8 mouse cellular contexts compared by ENCODE assay signal in the genomic region with DNA sequence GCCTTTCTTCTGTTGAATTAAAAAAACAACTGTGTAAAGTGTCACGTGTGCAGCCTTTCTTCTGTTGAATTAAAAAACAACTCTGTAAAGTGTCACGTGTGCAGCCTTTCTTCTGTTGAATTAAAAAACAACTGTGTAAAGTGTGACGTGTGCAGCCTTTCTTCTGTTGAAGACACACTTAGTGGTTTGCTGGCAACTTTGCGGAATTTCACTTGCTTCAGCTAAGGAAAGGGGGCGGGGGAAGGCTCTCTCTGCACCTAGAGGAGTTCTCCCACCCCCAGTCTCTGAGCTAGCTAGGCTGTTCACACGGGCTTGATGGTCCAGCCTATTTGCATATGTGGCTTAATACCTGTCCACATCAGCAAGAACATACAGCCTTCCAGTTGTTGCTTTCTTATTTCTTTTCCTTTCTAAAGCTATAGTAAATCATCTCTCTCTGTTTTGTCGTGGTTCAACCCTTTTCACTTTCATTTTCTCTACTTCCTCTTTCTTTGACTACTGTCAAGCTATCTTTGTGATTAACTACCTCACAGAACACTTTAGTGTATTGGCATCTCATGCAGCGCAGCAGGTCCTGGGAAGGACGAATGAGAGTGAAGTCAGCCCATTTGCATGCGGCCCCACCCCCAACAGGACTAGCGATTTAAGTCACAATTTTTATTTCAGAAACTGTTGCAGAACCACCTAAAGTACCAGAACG. TPM values are rescaled to one million over a fixed set of nuclear protein-coding genes. Genes with fewer than 3 reads are reported as not detected.
DNase-seq lines count a peak whose midpoint lies in the region; ATAC-seq and TF ChIP-seq lines count a peak whose summit lies in the region.

No protein-coding gene starts in this region.

- peaks cover 13% of the 10 kb centered on the region; the same call in 1 of the 2 replicates for H3K36me3 ChIP-seq in intestine, postnatal 0 days (ENCODE audit: control insufficient read depth, insufficient read depth)
- no peaks in the 10 kb centered on the region for H3K36me3 ChIP-seq in hindbrain, embryonic 11.5 days (ENCODE audit: control insufficient read depth, insufficient read depth, low read length)

- H3K4me2 ChIP-seq in intestine, postnatal 0 days (replicated peaks; ENCODE audit: low read depth): peak overlapping the region; percentile 38; the same call in 1 of the 2 replicates
- no peak overlapping the region for H3K4me2 ChIP-seq in hindbrain, embryonic 11.5 days (replicated peaks; ENCODE audit: low read depth, low read length)

- no peaks in the 10 kb centered on the region for H3K27me3 ChIP-seq in intestine, postnatal 0 days (replicated peaks; ENCODE audit: control insufficient read depth, insufficient read depth, low read length)
- H3K27me3 ChIP-seq in hindbrain, embryonic 11.5 days (ENCODE audit: control insufficient read depth, insufficient read depth, low read length): no peaks in the 10 kb centered on the region

- no peak for TF ChIP-seq CTCF in intestine, postnatal 0 days (IDR thresholded peaks at IDR 0.05; ENCODE audit: low read depth)

- DNase-seq in adrenal gland, postnatal 10 days: peak; percentile 41
- no peak for DNase-seq in adrenal gland, adult 8-10 months
- DNase-seq in R1 (ENCODE audit: low read depth, low spot score): peak; percentile 21
- DNase-seq in monocyte, adult 2 months (ENCODE audit: low read depth in 1 of 2, low spot score in 2 of 2): peak; percentile 24 to 42
- DNase-seq in urinary bladder, postnatal 4 days (ENCODE audit: low spot score in 2 of 2): no peak
- no peak for DNase-seq in right cerebral cortex, adult 2 months (ENCODE audit: low spot score in 2 of 2)
- no peak for DNase-seq in hindbrain, embryonic 11.5 days (ENCODE audit: low spot score)

- H3K9me3 ChIP-seq in intestine, postnatal 0 days (ENCODE audit: control insufficient read depth): no peaks in the 10 kb centered on the region
- H3K9me3 ChIP-seq in hindbrain, embryonic 11.5 days (ENCODE audit: control insufficient read depth, low read length): no peaks in the 10 kb centered on the region

- H3K4me3 ChIP-seq in intestine, postnatal 0 days (ENCODE audit: low read depth, low read length): no peak overlapping the region
- H3K4me3 ChIP-seq in hindbrain, embryonic 11.5 days (ENCODE audit: low read depth, low read length): no peak overlapping the region

- no peak for ATAC-seq in intestine, postnatal 0 days
- ATAC-seq in hindbrain, embryonic 11.5 days (ENCODE audit: low FRiP score): no peak

- WGBS in intestine, postnatal 0 days: 68% methylated on average over 12 of the region's 12 CpGs
- 76% methylated on average over 12 of the region's 12 CpGs for WGBS in hindbrain, embryonic 11.5 days

- H3K4me1 ChIP-seq in intestine, postnatal 0 days (replicated peaks; ENCODE audit: control insufficient read depth, insufficient read depth, low read length): no peaks in the 10 kb centered on the region
- H3K4me1 ChIP-seq in hindbrain, embryonic 11.5 days (replicated peaks; ENCODE audit: control insufficient read depth, insufficient read depth, low read length): no peaks in the 10 kb centered on the region

- no peak overlapping the region for H3K27ac ChIP-seq in intestine, postnatal 0 days (ENCODE audit: low read depth, low read length)
- H3K27ac ChIP-seq in hindbrain, embryonic 11.5 days (ENCODE audit: low read depth, low read length): no peak overlapping the region

- no peak overlapping the region for H3K9ac ChIP-seq in intestine, postnatal 0 days (ENCODE audit: low read depth, low read length)
- H3K9ac ChIP-seq in hindbrain, embryonic 11.5 days (ENCODE audit: low read depth, low read length): no peak overlapping the region

RNA-seq across cellular contexts. Expression of a gene that starts 41.2 kb away (rescaled TPM):
- 1 to 10 TPM; 6.6 to 7.7 TPM for total RNA-seq in adrenal gland, postnatal 10 days (2021)
- 10 to 100 TPM in 1 of 4 experiments, 1 to 10 TPM in 3; 3.6 to 10.3 (median 6.5) TPM for total RNA-seq in adrenal gland, adult 8-10 months (2022)
- polyA plus RNA-seq in intestine, postnatal 0 days (2015; fragmentation: Nextera tagmentation; extraction: Ambion mirVana): 12.9 and 20.9 TPM in 2 replicates
- 8.6 and 9.7 TPM in 2 replicates for polyA plus RNA-seq in hindbrain, embryonic 11.5 days (2014; fragmentation: Nextera tagmentation; extraction: Ambion mirVana)

RNA-seq across cellular contexts. Expression of a gene that starts 53.7 kb away (rescaled TPM):
- 10 to 100 TPM; 36.1 to 37.2 TPM for total RNA-seq in adrenal gland, postnatal 10 days (2021)
- total RNA-seq in adrenal gland, adult 8-10 months (2022): 10 to 100 TPM; 41.1 to 44.4 (median 42.7) TPM
- polyA plus RNA-seq in intestine, postnatal 0 days (2015; fragmentation: Nextera tagmentation; extraction: Ambion mirVana): 106 and 113 TPM in 2 replicates
- polyA plus RNA-seq in hindbrain, embryonic 11.5 days (2014; fragmentation: Nextera tagmentation; extraction: Ambion mirVana): 108 and 114 TPM in 2 replicates

Comparison
In these comparisons a context has a peak if more than half of its experiments do, and no peak if none do; other contexts are left out.
1. DNase-seq: peak in adrenal gland, postnatal 10 days (single experiment), R1 (single experiment) and monocyte, adult 2 months (2 of 2); none in adrenal gland, adult 8-10 months (single experiment), urinary bladder, postnatal 4 days (0 of 2), right cerebral cortex, adult 2 months (0 of 2) and hindbrain, embryonic 11.5 days (single experiment).